Mouse (Mus musculus): ENCODE results near the gene Bhlhe41. TPM values are rescaled to one million over a fixed set of nuclear protein-coding genes. Genes with fewer than 3 reads are reported as not detected.

Bhlhe41 gene
- 0.09 TPM for polyA plus RNA-seq (2017; shearing (Covaris generic))

GRCm38 (mm10) chr6:145865289-145865885 lies at the start of gene Bhlhe41:
Bhlhe41 (minus strand) TSS chr6:145865558.

Other genes with a start within 250 kb of the Bhlhe41 start
- not detected for gene Tuba3b, start 249.8 kb downstream of the Bhlhe41 start, polyA plus RNA-seq (2017; shearing (Covaris generic))
- not detected for gene Rassf8, start 118.8 kb downstream of the Bhlhe41 start, polyA plus RNA-seq (2017; shearing (Covaris generic))
- gene Sspn, start 66.1 kb upstream of the Bhlhe41 start, polyA plus RNA-seq (2017; shearing (Covaris generic)), result not detected

All from CD4-positive, CD25-positive, alpha-beta regulatory T cell, adult 9 weeks (primary cell).